Mouse (Mus musculus): ENCODE data around the gene Tlr9.

Gene Tlr9

GRCm38 (mm10) chr9:106203990-106204851 is 18.2 kb upstream of the Tlr9 start:
- DNase-seq (ENCODE audit: low spot score) = no peak

DNA sequence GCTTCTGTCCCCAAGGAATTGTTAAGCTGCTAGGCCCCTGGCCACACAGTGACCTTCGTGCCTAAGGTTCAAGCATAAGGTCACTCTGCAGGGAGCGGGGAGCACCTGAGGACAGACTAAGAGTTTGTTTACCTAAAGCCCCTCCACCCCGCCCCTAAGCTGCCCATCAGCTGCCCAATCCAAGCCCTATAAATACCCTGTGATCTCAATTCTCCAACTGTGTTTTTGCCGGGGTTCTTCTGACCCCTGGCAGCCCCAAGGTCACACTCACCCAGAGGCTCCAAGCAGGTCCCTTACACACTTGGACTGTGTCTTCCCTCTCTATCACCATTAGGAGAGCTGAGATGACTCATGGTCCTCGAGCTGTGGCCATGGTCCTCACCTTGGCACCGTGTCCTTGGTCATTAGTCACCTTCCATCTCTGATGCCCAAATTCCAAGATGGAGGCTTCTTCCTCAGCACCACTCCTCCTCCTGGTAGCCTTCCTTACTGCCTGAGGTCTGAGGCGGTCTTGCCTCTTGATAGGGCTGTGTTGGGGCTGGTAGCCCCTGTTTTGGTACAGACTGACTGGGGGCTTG is 16.6 kb upstream of the Tlr9 start:
- DNase-seq (ENCODE audit: low spot score) = no peak

DNA sequence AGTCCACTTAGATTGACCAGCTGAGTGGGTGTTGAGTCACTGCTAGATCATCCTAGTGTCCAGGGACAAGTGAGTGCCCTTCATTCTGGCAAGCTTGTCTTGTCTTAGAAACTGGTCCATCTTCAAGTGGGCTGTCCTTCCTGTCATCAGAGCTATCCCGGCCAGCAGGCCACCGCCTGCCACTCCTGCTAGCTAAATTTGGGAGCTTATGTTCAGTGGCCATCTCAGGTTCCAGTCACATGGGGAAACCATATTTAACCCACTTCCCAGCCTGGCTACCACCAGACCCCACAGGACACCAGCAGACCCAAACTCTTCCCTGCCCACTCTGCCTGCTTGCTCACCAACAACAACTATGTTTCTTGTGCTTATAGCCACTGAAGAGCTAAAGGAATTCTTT is 15.9 kb upstream of the Tlr9 start:
- DNase-seq (ENCODE audit: low spot score) = no peak

GRCm38 (mm10) chr9:106208181-106208580 is 14.2 kb upstream of the Tlr9 start:
- no peak for DNase-seq (ENCODE audit: low spot score)

DNA sequence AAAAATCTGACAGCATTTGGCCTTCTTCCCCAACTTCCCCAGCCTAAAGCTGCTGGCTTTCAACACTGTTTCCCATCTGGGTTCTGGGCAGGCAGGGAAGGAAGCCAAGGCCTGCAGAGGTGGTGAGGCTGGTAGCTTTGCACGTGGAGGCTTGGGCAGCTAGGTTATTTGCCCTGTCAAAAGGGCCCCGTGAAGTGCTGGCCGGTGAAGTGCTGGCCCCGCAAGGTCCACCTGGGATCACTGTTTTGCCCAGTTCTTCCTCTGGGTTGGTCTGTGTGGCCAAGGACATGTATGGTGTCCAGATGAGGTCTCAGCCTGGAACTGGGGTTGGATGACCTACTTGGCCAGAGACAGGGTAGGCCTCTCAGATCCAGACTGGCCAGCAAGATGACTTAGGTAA is 12.4 kb upstream of the Tlr9 start:
- DNase-seq (ENCODE audit: low spot score) = no peak

DNA sequence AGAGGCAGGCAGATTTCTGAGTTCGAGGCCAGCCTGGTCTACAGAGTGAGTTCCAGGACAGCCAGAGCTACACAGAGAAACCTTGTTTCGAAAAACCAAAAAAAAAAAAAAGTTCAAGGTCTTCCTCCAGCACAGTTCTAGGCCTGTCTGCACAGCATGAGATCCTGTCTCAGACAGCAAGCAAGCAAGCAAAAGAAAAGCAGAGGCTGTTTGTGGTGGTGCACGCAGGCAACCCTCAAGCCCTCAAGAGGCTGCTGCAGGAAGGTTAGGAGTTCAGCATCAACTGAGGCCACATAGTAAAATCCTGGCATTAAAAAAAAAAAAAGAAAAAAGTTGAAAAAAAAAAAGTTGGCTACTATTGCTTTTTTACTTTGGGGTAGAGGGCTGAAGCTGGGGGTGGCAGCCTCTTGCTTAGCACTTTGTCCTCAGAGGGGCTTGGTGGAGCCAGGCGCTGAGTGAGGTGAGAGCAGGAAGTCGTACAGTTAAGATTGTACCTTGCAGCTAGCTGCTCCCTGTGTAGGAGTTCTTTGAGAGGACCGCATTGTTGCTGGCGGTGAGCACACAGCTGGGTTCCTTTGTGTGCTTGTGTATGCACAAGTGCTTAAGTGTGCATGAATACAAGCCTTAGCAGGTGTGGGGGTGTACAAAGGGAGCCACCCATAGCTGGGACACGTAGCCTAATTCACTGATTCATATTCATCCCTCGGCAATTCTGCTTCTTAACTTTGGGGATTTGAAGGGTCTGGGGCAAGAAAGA is 11.4 kb upstream of the Tlr9 start:
- DNase-seq (ENCODE audit: low spot score) = no peak

GRCm38 (mm10) chr9:106211680-106212593 is 10.5 kb upstream of the Tlr9 start:
- peak; percentile 87 for DNase-seq (ENCODE audit: low spot score)

GRCm38 (mm10) chr9:106212594-106212981 is 9.8 kb upstream of the Tlr9 start:
- DNase-seq (ENCODE audit: low spot score) = no peak

- DNase-seq (ENCODE audit: low spot score) = no peak
Measured at GRCm38 (mm10) chr9:106215341-106216125, 6.9 kb upstream of the Tlr9 start.

GRCm38 (mm10) chr9:106216971-106217370 is 5.4 kb upstream of the Tlr9 start:
- no peak for DNase-seq (ENCODE audit: low spot score)

GRCm38 (mm10) chr9:106220894-106221523 is 1.4 kb upstream of the Tlr9 start:
- no peak for DNase-seq (ENCODE audit: low spot score)

- no peak for DNase-seq (ENCODE audit: low spot score)
Measured at GRCm38 (mm10) chr9:106222994-106223393, 596 bp downstream of the Tlr9 start.

- DNase-seq (ENCODE audit: low spot score) = no peak
Measured at GRCm38 (mm10) chr9:106225469-106226150, 3.2 kb downstream of the Tlr9 start.

DNA sequence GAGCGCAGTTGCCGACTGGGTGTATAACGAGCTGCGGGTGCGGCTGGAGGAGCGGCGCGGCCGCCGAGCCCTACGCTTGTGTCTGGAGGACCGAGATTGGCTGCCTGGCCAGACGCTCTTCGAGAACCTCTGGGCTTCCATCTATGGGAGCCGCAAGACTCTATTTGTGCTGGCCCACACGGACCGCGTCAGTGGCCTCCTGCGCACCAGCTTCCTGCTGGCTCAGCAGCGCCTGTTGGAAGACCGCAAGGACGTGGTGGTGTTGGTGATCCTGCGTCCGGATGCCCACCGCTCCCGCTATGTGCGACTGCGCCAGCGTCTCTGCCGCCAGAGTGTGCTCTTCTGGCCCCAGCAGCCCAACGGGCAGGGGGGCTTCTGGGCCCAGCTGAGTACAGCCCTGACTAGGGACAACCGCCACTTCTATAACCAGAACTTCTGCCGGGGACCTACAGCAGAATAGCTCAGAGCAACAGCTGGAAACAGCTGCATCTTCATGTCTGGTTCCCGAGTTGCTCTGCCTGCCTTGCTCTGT is 3.8 kb downstream of the Tlr9 start:
- DNase-seq (ENCODE audit: low spot score) = peak; percentile 42

GRCm38 (mm10) chr9:106227790-106228429 is 5.5 kb downstream of the Tlr9 start:
- DNase-seq (ENCODE audit: low spot score) = no peak

GRCm38 (mm10) chr9:106230051-106230733 is 7.8 kb downstream of the Tlr9 start:
- no peak for DNase-seq (ENCODE audit: low spot score)

- no peak for DNase-seq (ENCODE audit: low spot score)
Measured at GRCm38 (mm10) chr9:106230734-106231106, 8.3 kb downstream of the Tlr9 start.

GRCm38 (mm10) chr9:106231220-106231619 is 8.8 kb downstream of the Tlr9 start:
- no peak for DNase-seq (ENCODE audit: low spot score)

- DNase-seq (ENCODE audit: low spot score) = no peak
Measured at GRCm38 (mm10) chr9:106231816-106232215, 9.4 kb downstream of the Tlr9 start.
